Mouse (Mus musculus) layer of hippocampus, postnatal 14 days (tissue): Measurements from ENCODE around the gene Zcchc24. TPM values are rescaled to one million over a fixed set of nuclear protein-coding genes. Genes with fewer than 3 reads are reported as not detected.

Experiments
- DNase-seq, 2 experiments: peaks; one replicate each; pipeline ENCODE4 v3.0.0; 2021 to 2022; ENCODE audit warnings: low spot score in 2 of 2, mixed read lengths in 1 of 2
- total RNA-seq, 2 experiments: library from RNA; stranded (reverse); gene quantifications; 2 replicates each; pipeline ENCODE4 v1.2.3; 2021

Gene Zcchc24
- total RNA-seq, 2 experiments from 2014 or later, result 60.4 to 63.5 TPM

DNA sequence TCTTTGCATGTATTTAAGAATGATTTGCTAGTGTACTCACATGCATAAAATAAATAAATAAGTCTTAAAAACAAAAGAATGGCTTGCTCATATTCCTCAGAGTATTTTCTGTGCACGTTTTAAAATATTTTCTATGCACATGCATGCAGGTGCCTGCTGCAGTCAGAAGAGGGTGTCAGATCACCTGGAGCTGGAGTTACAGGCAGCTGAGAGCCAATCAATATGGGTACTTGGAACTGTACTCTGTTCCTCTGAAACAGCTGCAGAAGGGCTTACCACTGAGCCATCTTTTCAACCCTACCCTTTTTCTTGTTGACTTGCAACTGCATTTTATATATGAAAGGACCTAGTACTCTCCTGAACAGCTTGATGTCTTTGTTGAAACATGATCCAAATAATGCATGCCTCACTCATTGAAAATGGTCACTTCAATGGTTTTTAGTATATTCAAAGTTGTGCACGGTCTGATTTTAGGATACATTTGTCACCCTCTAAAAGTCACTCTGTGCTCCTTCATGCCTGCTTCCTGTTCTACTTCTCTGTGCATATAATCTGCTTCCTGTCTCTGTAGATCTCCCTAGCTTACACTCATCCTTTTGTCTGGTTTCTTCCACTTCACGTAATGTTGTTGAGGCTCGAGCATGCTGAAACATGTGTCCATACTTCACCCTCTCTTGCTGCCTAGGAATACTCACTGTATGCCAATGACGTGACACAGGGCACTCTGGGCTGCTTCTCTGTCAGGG lies 47.7 kb downstream of the Zcchc24 start:
- DNase-seq, result no peak

DNA sequence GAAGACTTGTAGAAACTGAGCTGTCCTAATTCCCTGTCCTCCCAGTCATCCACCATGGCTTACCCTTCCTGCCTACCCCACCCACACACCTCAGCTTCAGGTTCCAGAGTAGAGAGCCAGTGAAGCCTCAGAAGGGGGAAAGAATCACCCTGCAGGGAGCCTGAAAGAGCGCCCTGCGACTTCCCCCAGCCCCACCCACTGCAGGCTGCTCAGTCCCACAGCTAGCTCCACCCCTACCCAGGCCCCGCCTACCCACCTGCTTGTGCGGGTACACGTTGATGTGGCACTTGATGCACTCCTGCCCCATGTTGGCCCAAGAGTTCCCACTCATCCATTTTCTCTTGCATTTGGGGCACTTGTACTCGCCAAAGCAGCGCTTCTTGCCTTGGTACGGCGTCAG lies 49.5 kb downstream of the Zcchc24 start:
- no peak for DNase-seq

DNA sequence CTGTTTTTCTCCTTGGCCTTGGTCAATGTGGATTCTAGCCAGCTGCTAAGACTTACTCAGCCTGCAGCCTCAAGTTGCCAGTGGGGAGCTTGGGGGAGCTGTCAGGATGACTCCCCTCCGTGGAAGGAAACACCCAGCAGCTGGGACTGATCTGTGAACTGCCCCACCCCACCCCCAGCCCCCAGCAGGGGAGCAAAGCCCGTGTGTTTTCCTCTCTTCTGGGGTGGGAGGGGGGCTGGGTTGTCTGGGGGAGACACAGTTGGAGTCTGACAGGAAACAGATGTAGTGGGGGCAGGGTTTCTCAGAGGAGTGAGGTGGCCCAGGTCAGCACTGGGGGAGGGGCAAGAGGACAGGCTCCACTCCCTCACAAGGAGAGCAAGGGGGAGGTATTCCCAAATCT lies 50.4 kb downstream of the Zcchc24 start:
- DNase-seq, result no peak

DNA sequence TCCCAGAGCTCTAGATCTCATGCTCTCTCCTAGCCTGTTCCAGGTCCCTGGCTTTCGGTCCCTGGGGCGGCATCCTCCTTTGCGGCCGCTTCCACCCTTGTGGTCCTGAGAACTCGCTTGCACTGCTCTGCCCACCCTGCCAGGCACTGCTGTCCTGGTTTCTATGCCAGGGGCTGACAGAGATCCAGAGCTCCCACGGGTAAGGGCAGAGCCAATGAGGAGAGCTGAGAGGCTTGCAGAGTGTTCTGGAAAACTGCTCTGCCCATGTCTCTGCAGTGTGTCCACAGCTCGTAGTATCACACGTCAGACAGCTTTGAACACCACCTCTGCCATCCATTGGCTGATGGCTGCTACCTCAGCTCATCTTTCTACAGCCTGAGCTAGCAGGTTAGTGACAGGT lies 51.1 kb downstream of the Zcchc24 start:
- peak in 1 of 2 experiments; percentile 64 for DNase-seq

DNA sequence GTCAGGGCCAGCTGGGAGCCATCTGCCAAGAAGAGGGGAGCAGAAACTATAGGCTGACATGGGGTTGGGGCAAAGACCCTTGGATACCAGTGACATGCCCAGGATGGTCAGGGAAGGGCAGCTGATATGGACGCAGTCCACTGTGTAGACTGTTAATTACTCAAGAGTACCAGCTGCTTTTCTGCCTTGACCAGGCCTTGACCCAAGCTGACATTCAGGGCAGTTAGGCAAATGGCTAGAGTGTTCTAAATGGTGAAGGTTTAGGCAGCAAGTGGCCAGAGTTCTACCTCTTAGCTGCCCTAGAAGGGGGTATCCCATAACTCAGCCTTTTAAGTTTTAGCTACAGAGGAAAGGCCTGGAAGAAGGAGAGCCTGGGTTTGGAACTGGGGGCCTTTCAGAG lies 52.3 kb downstream of the Zcchc24 start:
- no peak for DNase-seq

DNA sequence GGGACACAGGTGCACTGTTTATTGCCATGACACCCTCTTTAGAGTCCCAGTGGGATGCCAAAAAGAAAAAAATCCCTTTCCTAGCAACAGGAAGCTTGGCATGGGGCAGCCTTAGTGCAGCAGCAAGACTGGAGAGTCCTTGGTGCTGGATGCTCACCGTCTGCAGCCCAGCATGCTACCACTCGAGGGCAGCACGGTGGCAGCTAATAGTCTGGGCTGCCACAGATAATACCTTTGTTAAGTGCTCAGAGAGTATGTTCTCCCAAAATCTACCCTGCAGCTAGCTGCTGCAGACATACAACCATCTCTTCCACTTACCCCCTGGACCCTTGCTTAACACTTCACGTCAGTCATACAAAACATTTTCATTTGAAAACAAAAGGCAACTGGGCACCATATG lies 55.4 kb downstream of the Zcchc24 start:
- no peak for DNase-seq

DNA sequence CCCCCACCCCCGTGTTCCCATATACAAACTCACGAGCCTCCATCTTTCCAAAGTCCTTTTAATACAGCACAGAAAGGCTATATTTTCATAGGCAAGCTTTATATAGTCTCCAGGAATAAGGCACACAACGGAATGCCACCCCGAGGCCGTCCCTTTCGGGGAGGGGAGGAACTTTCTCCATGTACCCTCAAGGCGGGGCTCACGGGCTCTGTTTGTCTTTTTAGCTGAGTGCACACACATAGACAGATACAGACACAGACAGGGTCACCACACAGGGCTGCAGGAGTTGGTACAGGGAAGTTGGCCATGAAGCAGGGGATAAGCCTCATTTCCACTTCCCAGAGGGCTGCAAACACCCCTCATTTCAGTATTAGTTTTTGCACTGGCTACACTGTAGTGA lies 57.2 kb downstream of the Zcchc24 start:
- no peak for DNase-seq

DNA sequence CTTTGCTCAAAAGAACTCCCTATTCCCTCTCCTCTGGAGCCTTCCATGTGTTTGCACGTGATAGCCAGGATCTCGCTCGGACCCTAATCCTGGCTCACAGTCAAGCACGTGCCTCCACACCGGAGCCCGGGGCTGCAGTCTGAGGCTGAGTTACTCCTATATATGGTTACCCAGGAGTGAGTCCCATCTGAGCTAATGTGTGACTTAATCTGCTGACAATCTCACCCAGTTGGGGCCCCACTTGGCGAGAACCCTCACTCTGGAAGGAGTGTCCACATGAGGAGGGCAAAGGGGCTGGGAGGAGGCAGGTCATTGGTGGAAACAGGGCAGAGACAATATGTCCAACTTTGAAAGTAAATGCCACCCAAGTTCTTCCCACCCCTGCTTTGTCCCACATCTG lies 57.7 kb downstream of the Zcchc24 start:
- DNase-seq, result no peak

DNA sequence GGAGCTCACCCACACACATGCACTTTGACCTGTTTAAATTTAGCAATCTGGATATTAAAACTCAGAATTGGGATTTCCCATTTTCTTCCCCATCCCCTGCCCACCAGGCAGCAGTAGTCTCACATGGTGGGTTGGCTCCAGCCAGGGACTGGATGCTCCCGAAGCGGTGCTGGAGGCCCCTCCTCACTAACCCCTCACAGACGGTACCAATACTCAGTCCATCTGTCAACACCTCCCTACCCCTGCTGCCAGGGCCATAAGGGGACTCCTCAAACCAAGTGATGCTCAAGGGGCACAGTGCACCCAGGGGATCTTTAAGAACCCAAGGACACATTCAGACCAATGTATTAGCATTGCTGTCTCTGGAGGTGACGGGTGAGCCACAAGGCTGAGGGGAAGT lies 58.2 kb downstream of the Zcchc24 start:
- DNase-seq, result no peak

DNA sequence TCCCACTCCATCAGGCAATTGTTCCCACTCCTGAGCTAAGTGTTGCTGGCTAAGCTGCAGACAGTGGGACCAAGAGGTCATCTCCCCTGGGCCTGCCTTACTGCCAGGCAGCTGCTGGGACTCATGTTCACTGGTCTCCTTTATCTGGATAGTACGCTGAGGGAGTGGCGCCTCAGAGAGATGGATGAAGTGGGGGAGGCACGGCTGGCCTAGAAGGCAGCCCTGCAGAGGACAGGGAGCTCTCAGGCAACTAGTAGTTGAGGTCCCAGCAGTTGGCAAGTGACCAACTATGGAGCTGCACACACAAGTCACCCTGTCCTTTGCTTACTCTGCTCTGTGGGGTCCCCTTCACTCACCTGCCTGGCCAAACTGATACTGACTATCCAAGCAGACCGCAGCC lies 58.8 kb downstream of the Zcchc24 start:
- no peak for DNase-seq

DNA sequence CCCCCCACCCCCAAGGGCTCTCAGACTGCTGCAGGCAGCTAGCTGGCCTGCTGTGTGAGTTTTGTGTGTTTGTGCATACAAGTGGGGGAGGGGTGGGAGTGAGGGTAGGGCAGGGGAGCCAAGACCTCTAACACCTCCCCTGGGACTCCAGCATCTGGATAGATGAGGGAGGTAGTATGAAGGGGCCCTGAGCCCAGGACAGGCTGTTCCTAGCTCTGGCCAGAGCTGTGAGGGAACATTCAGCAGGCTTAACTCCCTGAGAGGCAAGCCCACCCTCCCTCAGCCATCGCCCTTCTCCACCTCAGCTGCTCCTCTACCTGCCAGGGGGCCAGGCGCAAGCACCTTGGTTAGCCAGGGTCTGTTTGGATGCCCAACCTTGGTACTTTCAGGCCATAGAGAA lies 59.9 kb downstream of the Zcchc24 start:
- no peak for DNase-seq

DNA sequence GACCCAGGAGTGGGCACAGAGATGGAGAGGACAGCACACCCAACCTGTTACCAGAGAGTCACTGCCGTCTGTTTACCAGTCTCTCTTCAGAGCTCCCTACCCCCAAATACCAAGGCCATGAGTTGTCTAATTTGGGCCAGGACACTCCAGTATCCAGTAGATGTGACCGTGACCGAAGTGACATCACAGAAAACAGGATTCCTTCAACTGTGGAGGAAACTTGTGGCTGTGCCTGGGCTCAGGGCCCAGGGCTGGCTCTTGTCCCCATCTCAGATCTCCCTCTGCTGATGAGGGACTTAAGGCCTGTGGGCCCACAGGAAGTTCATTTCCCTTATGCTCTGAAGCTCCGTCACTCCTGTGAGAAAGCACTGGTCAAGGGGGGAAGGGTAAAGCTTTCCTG lies 60.4 kb downstream of the Zcchc24 start:
- DNase-seq, result no peak

DNA sequence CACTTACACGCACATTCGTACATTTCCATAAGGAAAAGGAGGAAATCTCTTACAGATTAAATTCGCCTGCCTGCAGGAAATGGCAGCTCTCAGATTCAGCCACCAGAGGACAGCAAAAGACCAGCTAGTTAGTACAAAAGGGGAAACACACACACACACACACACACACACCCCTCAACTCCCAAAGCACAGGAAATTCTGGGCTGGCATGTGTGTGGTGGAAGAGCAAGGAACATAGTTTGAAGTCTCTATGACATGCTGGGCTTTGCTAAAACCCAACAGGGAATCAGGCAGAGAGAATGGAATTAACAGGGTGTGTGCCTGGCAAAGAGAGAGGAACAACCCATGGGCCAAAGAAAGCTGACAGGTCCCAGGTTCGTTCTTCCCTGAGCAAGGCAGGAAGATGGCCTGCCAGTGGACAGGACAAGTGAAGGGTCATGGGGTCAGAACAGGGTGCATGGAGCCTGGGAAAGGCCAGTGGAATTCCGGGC lies 61.1 kb downstream of the Zcchc24 start:
- DNase-seq, result peak; percentile 69 to 80

DNA sequence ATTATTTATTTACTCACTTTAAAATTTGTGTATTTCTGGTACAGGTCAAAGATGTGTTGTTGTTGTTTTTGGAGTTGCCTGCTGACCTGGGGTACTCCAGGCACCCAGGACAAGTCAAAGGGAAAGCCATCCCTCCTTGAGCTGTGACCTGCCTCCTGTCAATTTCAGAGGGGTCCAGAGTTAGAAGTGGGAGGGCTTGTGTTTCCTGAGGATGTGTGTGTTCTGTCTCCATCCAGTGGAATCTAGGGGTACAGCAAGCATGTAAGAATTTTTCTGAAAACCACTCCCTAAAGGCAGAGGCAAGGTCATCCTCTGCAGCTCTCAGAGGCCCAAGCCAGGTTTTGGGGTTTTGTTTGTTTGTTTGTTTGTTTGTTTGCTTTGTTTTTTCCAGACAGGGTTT lies 66.9 kb downstream of the Zcchc24 start:
- DNase-seq, result peak in 1 of 2 experiments; percentile 66

DNA sequence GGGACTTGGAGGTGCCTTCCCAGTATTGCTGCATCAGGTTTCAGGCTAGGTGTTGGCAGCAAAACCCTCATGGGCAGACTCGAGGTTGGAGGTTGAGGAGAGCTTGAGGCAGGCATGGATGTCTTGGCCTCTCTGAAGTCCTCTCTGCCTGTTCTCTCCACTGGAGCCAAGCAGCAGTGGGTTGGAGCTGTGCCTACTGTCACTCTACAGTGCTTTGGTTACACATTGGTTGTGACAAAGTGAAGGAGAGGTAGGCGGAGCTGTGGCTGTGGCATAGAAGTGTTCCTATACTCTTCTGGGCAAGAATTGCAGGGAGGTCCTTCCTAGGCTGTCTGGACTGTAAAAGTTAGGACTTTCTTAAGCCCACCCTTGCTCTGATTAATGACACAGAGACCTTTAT lies 72.5 kb downstream of the Zcchc24 start:
- no peak for DNase-seq

DNA sequence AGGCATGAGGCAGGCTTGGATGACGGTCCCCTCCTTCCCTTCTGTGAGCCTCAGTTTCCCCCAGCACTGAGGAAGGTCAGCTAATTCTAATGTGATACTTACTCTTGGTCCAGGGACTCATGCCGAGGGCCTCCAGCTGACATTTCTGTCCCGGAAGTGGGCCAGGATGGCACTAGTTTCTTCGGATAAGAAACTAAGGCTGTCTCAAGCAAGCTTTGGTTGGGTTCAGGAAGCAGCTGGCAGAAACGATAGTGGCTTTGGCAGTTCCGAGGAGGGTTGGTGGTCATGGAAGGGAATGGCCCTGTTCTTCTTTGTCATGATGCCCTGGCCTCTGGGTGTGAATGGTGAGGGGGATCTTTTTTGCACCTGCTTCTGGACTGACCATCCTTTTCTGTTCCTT lies 73.8 kb downstream of the Zcchc24 start:
- DNase-seq, result no peak

DNA sequence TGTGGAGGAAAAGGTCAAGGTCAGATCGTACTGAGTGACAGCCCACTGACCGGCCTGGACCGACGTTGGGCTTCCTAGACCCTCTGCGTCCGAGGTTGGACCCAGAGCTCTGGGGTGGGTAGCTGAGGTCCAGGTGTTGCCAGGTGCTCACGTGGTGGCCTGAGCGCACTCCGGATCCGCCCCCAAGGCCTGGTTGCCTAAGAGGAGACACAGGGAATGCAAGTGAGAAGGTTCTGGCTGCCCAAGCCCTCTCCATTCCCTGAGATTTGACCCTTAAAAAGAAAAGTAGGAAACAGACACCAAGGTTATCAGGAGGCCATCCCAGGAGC lies 74.3 kb downstream of the Zcchc24 start:
- no peak for DNase-seq

DNA sequence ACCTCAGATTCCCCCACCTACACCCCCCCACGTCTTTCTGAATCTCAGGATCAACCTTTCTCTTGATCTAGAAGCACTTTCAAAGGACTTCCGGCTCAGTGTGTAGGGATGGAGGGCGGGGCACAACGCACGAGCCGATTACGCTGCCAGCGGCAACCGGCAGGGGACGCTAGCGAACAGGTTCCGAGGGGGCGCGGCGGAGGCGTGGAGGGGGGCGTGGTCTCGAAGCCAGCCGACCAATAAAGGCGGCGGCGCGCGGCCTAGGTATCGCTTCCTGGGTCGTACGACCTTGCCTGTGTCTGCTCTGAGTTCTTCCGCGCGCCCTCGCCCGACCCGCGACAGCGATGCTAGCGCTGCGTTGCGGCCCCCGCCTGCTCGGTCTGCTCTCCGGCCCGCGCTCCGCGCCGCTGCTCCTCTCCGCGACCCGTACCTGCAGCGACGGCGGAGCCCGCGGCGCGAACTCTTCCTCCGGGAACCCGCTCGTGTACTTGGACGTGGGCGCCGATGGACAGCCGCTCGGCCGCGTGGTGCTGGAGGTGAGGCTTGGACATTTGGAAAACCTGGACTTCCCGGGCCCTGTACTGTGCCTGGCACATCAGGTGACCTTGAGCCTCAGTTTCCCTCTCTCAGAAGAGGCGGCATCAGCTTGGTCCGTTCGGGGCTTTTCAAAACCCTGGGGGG lies 74.8 kb downstream of the Zcchc24 start, which contains the start of gene Ppif:
TSS of gene Ppif (plus strand) at position 267 of the 681 bp plus-strand sequence.
- DNase-seq, result peak; percentile 95 to 96

DNA sequence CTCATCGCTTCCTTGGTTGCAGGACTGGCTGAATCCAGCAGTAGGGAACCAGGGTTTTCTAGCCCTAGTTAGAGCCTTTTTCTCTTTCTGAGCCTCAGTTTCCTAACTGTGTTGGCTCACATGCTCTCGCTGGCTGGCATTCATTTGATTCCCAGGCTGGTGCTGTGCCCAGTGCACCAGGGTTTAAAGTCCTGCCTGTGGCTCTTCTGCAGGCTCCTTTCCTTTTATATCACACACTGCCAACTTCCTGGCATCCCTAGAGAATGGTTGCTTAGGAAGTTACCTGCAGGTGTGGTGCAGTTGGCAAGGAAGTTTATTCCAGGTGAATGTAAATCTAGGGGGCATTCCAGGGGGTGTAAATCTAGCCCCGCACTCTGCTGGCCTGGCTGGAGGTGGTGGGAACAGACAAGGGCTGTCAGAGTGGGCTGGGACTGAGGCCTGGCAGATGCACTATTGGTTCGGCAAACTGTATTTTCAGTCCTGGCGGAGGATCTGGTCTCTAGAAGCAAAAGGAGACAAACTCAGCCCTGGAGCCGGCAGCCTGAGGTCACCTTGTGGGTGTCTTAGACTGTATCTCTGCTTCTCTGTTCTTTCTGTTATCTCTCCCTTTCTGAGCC lies 75.5 kb downstream of the Zcchc24 start:
- DNase-seq, result no peak

DNA sequence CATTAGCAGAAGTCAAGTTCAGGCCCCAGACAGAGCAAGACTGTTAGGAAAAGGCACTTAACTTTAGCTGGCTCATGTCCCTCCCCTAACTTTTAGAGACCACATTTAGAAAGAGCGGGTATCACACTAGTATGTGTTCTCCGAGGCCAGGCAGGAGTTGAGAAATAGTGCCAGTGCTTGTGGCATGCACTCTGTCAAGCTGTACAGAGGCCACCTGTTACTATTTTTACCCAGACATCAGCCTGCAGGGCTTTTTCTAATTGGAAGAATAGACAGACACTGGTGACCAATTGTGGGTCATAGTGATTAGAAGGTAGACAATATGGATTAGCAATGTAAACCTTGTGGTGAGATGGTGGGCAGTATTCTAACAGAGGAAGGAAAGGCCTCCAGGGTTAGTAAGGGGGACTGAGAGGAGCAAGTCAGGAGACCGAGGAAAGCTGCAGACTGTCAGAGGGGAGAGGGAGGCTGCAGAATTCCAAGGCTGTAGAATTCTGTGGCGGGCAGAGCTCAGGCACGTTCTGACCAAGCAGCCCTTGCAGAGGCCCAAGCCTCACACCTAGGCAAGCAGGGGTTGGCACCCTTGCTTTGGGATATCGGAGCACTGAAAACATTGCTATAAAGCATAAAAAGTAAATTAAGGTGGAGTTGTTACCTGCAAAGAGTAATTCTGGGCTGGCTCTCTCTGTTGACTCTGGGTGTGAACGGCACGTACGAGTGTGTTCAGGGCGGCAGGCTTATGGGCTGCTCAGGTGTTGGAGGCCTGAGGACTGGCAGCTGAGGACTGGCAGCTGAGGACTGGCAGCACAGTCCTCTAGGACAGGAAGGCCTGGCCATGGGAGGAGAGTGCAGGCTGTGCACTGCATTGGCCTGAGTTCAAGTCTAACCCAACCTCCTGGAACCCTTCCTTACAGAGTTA lies 81.6 kb downstream of the Zcchc24 start:
- DNase-seq, result no peak

DNA sequence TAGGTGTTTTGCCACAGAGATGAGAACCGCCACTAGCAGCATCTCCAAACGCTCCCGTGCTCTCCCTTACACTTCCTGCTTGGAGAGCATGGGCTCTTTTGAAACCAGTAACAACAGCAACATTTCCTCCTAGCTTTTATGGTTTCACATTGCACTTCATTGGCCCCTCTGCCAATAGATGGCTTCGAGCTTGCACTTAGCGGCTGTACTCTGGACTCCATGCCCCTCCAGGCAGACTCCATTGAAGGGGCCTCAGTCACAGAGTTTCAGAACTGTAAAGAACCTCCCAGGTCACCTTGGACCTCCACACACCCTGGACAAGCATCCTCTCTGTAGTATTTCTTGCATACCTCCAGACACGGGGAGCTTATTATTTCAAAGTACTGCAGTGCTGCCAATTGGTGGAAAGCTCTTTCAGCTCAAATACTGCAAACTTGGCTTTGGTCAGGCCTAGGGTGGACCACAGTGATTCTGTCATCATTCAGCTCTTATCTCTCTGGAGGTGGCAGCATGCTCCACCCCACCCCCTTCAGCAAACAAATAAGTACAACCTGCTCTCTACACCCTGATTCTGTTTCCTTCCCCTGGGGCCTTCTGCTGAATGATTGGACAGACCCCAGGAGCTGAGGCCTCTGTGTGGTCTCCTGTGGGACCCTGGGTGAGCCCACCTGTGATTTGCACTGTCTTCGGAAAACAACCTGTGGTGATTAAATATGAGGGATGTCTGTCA lies 82.5 kb downstream of the Zcchc24 start:
- no peak for DNase-seq
